Mouse (Mus musculus): ENCODE measurements at regions not wholly inside any gene's neighbourhood (a gene's known extent, or its start where the extent isn't known, plus 50 kb on each side); places are given as distances from the start of the nearest gene placed in this dataset.

- no peak for TF ChIP-seq CTCF (IDR thresholded peaks at IDR 0.05; ENCODE audit: insufficient read depth, low read depth, low read length)
- TF ChIP-seq POLR2A (IDR thresholded peaks at IDR 0.05; ENCODE audit: insufficient read depth, low read depth, low read length): no peak
Measured at GRCm38 (mm10) chr10:54550665-54551064, 474.3 kb upstream of the Man1a start.

All from olfactory bulb, adult 2 months (tissue).